Mouse (Mus musculus) megakaryocyte, embryonic 14.5 days (primary cell): Measurements from ENCODE around the gene Eid1. TPM values are rescaled to one million over a fixed set of nuclear protein-coding genes. Genes with fewer than 3 reads are reported as not detected.
A peak's percentile ranks its signal among the peaks of the same experiment; 100 is the strongest.

ENCODE experiments used
- H3K27me3 ChIP-seq: replicated peaks from 2 replicates; pipeline ENCODE3; 2012; ENCODE audit warnings: inconsistent platforms
- H3K36me3 ChIP-seq: replicated peaks from 2 replicates; pipeline ENCODE3; 2012; ENCODE audit warnings: low read length, inconsistent platforms, mixed read lengths
- H3K4me1 ChIP-seq: 2 replicates; pipeline ENCODE4 v1.6.1; 2012; ENCODE audit warnings: inconsistent platforms
- H3K4me3 ChIP-seq: replicated peaks from 2 replicates; pipeline ENCODE3; 2012; ENCODE audit warnings: moderate library complexity, mild to moderate bottlenecking, inconsistent platforms
- H3K9me3 ChIP-seq: 2 replicates; pipeline ENCODE4 v1.6.1; 2012; ENCODE audit warnings: inconsistent platforms
- FLI1 ChIP-seq: IDR thresholded peaks from 2 replicates; pipeline ENCODE4 v1.6.1; 2012; ENCODE audit warnings: low read length, inconsistent platforms, mixed read lengths
- GATA1 ChIP-seq: IDR thresholded peaks from 3 replicates; pipeline ENCODE4 v1.6.1; 2012; ENCODE audit warnings: mixed read lengths, low read length, inconsistent platforms, borderline replicate concordance
- polyA plus RNA-seq: library from polyadenylated mRNA; stranded (reverse); fragments of >175 nt; gene quantifications from 2 replicates; pipeline ENCODE4 v1.2.3, GENCODE M21; 2012; ENCODE audit warnings: low replicate concordance; ENCODE audit not compliant: insufficient read depth

Gene Eid1
- polyA plus RNA-seq, 1 experiment, result 37.5 TPM

- Histone ChIP-seq H3K4me1 (peaks cover 36% of the 10 kb centered on the region), H3K36me3 (no peaks in the 10 kb centered on the region)
Measured at GRCm38 (mm10) chr2:125665909-125666308, 7.0 kb upstream of the Eid1 start.

GRCm38 (mm10) chr2:125666668-125667067 is 6.2 kb upstream of the Eid1 start:
- H3K4me3 ChIP-seq, result no peak overlapping the region
- no peaks in the 10 kb centered on the region for H3K36me3 ChIP-seq
- peaks cover 32% of the 10 kb centered on the region for H3K4me1 ChIP-seq
- no peaks in the 10 kb centered on the region for H3K9me3 ChIP-seq
- H3K27me3 ChIP-seq, result peaks cover 28% of the 10 kb centered on the region
- TF ChIP-seq GATA1, result no peak
- TF ChIP-seq FLI1, result no peak

More at GRCm38 (mm10) chr2:125665909-125666308, 7.0 kb upstream of the Eid1 start:
- Histone ChIP-seq H3K9me3 (no peaks in the 10 kb centered on the region), H3K27me3 (peaks cover 31% of the 10 kb centered on the region), H3K4me3 (no peak overlapping the region)
- TF ChIP-seq GATA1 (no peak), FLI1 (no peak)

GRCm38 (mm10) chr2:125667184-125667583 is 5.7 kb upstream of the Eid1 start:
- peak overlapping the region; percentile 81 for H3K4me3 ChIP-seq

GRCm38 (mm10) chr2:125667721-125668120 is 5.2 kb upstream of the Eid1 start:
- Histone ChIP-seq H3K9me3 (no peaks in the 10 kb centered on the region), H3K27me3 (peaks cover 28% of the 10 kb centered on the region), H3K4me3 (peak overlapping the region; percentile 42), H3K4me1 (peaks cover 36% of the 10 kb centered on the region), H3K36me3 (no peaks in the 10 kb centered on the region)
- TF ChIP-seq GATA1 (no peak), FLI1 (no peak)

More at GRCm38 (mm10) chr2:125667184-125667583, 5.7 kb upstream of the Eid1 start:
- H3K27me3 ChIP-seq, result peaks cover 28% of the 10 kb centered on the region
- peaks cover 32% of the 10 kb centered on the region for H3K4me1 ChIP-seq
- no peak for TF ChIP-seq GATA1
- TF ChIP-seq FLI1, result no peak
- H3K9me3 ChIP-seq, result no peaks in the 10 kb centered on the region
- H3K36me3 ChIP-seq, result no peaks in the 10 kb centered on the region

DNA sequence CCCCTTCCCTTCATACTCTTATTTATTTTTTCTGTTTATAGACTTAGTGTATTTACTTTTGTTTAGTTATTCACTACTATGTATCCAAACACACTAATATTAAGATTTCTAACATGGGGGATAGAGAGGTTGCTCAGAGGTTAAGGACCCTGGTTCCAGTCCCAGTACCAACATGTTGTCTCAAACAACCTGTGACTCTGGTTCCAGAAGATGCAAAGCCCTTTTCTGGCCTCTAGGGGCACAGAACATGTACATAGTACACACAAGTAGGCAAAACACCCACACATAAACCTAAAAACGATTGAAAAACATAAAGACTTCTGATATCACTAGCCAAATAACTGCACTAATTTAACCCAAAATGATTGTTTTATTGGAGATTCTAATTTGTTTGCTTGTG is 2.0 kb upstream of the Eid1 start:
- peaks cover 3% of the 10 kb centered on the region for H3K36me3 ChIP-seq
- H3K27me3 ChIP-seq, result peaks cover 6% of the 10 kb centered on the region
- TF ChIP-seq FLI1 (no peak), GATA1 (no peak)
- H3K4me3 ChIP-seq, result no peak overlapping the region
- no peaks in the 10 kb centered on the region for H3K9me3 ChIP-seq
- H3K4me1 ChIP-seq, result peaks cover 35% of the 10 kb centered on the region

GRCm38 (mm10) chr2:125672568-125672956 is 333 bp upstream of the Eid1 start:
- TF ChIP-seq GATA1 (no peak), FLI1 (no peak)
- H3K27me3 ChIP-seq, result peaks cover 6% of the 10 kb centered on the region
- H3K36me3 ChIP-seq, result peaks cover 3% of the 10 kb centered on the region
- H3K4me3 ChIP-seq, result peak overlapping the region; percentile 99
- H3K9me3 ChIP-seq, result no peaks in the 10 kb centered on the region
- peaks cover 20% of the 10 kb centered on the region for H3K4me1 ChIP-seq

DNA sequence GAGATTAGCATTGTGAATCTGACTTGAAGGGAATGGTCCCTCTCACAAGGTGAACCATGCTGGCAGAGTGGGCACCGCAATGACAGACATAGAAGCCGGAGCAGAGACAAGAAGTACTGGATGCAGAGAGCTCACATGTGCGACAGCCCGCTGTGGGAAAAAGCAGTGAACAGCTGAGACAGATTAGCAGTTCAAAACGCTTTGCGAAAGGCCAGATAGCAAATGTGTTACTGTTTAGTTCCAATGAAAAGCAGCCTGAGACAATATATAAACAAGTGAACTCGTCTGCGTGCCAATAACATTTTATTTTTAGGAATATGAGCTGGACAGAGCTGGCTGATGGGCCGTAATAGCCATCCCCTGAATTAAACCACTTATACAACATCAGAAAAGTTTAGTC is 8.9 kb downstream of the Eid1 start:
- Histone ChIP-seq H3K27me3 (peaks cover 21% of the 10 kb centered on the region), H3K4me1 (peaks cover 11% of the 10 kb centered on the region), H3K9me3 (no peaks in the 10 kb centered on the region), H3K4me3 (no peak overlapping the region), H3K36me3 (no peaks in the 10 kb centered on the region)
- TF ChIP-seq GATA1, result no peak
- no peak for TF ChIP-seq FLI1

DNA sequence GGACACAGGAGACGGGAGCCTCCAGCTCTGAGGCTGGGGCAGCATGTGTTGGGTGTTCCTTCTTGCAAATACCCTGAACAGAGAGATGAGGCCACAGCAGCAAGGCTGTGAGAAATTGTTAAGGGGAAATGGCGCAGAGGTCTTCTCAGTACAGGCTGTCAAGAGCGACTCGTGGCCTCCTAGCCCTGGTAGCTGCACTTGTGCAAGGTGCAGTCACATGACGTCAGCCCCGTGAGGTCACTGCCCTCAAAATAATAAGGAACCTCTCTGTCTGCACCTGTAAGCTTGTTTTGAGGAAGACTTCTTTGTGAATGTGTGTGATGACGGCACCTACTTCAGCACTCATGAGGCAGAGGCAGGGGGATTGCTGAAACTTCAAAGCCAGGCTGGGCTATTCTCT is 11.0 kb downstream of the Eid1 start:
- peaks cover 24% of the 10 kb centered on the region for H3K27me3 ChIP-seq
- H3K36me3 ChIP-seq, result no peaks in the 10 kb centered on the region
- H3K4me1 ChIP-seq, result peaks cover 5% of the 10 kb centered on the region
- H3K9me3 ChIP-seq, result no peaks in the 10 kb centered on the region
- H3K4me3 ChIP-seq, result no peak overlapping the region
- TF ChIP-seq GATA1 (no peak), FLI1 (no peak)

DNA sequence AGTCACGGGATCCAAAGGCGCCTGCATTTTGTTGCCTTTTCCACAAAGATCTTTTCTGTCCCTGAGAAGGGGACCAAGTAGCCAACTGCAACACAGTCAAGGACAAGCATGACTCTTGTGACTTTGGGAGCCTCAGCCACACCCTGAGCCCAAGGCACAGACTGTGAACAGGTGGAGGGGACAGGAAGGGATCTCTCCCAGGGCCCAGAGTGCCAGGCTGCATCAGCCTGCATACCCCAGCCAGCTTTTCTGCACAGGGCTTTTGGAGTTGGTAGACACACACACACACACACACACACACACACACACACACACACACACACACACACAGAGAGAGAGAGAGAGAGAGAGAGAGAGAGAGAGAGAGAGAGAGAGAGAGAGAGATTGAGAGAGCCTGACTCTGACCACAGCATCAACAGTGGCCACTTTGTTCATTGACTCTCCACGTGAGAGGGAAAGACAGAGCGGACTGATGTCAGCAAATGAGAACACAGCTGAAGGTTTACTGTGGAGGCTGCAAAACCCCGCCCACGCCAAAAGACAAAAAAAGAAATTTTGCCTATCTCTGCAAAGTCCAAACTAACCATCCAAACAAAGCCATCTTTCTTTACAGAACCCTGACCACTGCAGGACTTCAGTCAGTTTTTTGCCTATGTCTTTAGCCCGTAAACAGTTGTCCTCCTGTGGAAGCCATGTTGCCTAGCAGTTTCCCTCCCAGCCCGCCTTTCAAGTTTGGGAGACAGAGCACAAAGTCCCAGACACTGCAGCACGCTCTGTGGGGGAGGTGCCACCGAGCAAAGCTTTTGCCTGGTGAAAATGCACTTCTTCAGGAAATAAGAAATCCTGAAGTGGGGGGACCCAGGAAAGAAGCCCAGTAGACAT is 11.9 kb downstream of the Eid1 start:
- Histone ChIP-seq H3K4me1 (peaks cover 5% of the 10 kb centered on the region), H3K27me3 (peaks cover 26% of the 10 kb centered on the region), H3K9me3 (peaks cover 9% of the 10 kb centered on the region), H3K36me3 (no peaks in the 10 kb centered on the region), H3K4me3 (no peak overlapping the region)
- TF ChIP-seq GATA1, result no peak
- no peak for TF ChIP-seq FLI1

GRCm38 (mm10) chr2:125685441-125686150 is 12.7 kb downstream of the Eid1 start:
- H3K9me3 ChIP-seq, result peaks cover 11% of the 10 kb centered on the region
- H3K27me3 ChIP-seq, result peaks cover 27% of the 10 kb centered on the region
- no peak overlapping the region for H3K4me3 ChIP-seq
- H3K36me3 ChIP-seq, result no peaks in the 10 kb centered on the region
- peaks cover 5% of the 10 kb centered on the region for H3K4me1 ChIP-seq
- TF ChIP-seq GATA1 (no peak), FLI1 (no peak)
